Mouse (Mus musculus) small intestine, adult 2 months (tissue): Measurements from ENCODE around the gene Pgbd5.

Experiments
- CTCF ChIP-seq: fragments of 200-500 bp; IDR thresholded peaks from 2 replicates; pipeline ENCODE4 v1.5.1; 2012; ENCODE audit warnings: low read depth, mild to moderate bottlenecking, control low read depth, inconsistent platforms, low read length, moderate library complexity, mixed read lengths; ENCODE audit not compliant: insufficient replicate concordance, insufficient read length; ENCODE audit errors: extremely low read depth
- POLR2A ChIP-seq: fragments of 200-500 bp; IDR thresholded peaks from 2 replicates; pipeline ENCODE4 v1.6.1; 2012; ENCODE audit warnings: low read depth, mild to moderate bottlenecking, control low read depth, inconsistent platforms, low read length, moderate library complexity

- no peak for TF ChIP-seq CTCF
- no peak for TF ChIP-seq POLR2A
These were observed 48.3 kb downstream of the Pgbd5 start for GRCm38 (mm10) chr8:124391191-124391590.
